Mouse (Mus musculus) large intestine, adult 2 months (tissue): ENCODE measurements at regions not wholly inside any gene's neighbourhood (a gene's known extent, or its start where the extent isn't known, plus 50 kb on each side); places are given as distances from the start of the nearest gene placed in this dataset.

Experiments used
- DNase-seq: peaks from one replicate; pipeline ENCODE4 v3.0.0-alpha.2; 2012; ENCODE audit warnings: low read depth, low spot score
- WGBS: fragments of 180-500 bp; shearing (Covaris S2); methylation state at CpG from one replicate; pipeline ENCODE4 v1.1.7; 2018; 5-methylcytosine and 5-hydroxymethylcytosine counted together

- WGBS = 0% methylated on average over 1 of the region's 1 CpGs
- DNase-seq = no peak
These were observed 318.4 kb upstream of the Slc7a11 start for GRCm38 (mm10) chr3:50761766-50762165.

GRCm38 (mm10) chr3:50758106-50758505 is 314.7 kb upstream of the Slc7a11 start:
- no peak for DNase-seq
- WGBS = 86% methylated on average over 1 of the region's 1 CpGs

DNA sequence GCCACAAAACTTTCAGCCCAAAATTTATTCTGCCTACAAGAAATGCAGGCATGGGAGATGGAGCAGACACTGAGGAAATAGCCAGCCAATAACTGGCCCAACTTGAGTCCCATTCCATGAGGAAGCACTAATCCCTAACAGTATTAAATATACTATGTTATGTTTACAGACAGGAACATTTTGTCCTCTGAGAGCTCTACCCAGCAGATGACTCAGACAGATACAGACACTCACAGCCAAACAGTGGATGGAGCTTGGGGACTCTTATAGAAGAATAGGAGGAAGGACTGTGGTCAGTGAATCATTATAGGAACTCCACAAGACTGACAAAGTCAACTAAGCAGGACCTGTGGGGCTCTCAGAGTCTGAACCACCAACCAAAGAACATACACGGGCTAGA is 293.8 kb upstream of the Slc7a11 start:
- 77% methylated on average over 1 of the region's 1 CpGs for WGBS

DNA sequence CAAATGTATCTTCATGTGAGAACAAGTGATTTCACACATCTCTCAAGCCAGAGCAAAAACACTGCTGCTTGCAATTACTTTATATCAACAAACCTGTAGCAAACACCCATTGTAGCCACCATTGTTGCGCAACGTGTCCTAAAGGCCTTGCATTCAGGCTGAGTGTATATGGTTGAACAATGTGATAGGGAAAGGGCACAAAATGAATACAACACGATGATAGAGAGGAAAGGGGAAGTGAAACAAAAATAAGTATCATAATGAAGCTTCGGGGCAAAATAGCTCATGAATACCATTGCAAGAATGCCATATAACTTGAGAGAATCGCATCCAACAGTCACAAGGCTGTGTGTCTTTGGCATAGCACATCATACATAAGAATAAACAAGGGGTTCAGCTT is 275.6 kb upstream of the Slc7a11 start:
- WGBS = 72% methylated on average over 5 of the region's 5 CpGs
- DNase-seq = no peak

More for the DNA sequence above, 293.8 kb upstream of the Slc7a11 start:
- DNase-seq = no peak

DNA sequence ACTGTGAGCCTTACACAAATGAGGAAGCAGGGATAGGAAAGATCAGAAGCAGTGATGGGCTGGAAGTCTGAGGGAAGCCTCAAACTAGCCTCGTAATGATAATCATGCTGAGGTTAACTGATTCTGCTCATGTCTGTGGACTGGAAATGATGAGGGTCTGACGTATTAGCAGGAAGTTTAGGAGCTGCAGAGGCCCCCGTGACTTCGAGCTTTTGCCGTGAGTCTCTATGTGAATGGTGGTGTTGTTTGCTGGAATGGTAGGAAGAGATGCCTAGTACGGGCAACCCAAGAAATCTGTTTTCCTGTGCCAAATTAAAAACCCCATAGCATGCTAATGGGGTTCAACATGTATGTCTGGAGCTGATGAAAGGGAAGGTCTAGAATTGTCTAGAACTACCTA is 270.0 kb upstream of the Slc7a11 start:
- no peak for DNase-seq
- 95% methylated on average over 6 of the region's 6 CpGs for WGBS

DNA sequence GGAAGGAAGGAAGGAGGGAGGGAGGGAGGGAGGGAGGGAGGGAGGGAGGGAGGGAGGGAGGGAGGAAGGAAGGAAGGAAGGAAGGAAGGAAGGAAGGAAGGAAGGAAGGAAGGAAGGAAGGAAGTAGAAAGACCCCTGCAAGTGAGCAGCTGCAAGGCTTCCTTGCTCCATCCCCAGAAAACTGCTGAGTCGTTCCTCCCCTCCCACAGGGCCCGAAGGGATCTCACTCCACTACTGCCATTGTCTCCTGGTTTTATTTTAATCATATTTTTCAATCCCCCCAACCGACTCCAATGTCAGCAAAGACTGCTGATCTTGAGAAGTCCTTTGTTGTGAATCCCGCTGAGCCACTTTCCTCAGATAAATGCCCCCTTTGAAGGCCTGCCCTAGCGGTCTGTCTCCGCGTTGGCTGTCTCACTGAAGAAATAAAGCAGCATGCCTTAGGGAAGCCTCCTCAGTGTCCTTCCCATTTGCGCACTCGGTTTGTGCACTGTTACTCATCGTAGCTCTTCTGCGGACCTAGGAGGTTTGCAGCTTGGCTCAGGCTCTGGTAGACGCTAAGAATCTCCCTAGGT is 266.1 kb upstream of the Slc7a11 start:
- 63% methylated on average over 12 of the region's 12 CpGs for WGBS

DNA sequence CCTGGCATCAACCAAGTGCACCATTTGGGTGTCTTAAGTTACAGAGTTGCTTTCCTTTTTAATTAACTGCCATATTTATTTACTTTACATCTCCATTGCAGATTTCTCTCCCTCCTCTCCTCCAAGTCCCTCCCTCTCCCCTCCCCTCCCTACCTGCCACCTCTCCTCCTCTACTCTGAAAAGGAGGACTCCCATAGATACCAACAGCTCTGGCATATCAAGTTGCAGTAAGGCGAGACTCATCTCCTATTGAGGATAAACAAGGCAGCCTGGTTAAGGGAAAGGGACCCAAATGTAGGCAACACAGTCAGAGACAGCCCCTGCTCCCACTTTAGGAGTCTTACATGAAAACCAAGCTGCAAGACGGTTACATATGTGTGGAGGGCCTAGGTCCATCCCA is 263.3 kb upstream of the Slc7a11 start:
- WGBS = 65% methylated on average over 2 of the region's 2 CpGs
- no peak for DNase-seq

More for the DNA sequence above, 266.1 kb upstream of the Slc7a11 start:
- DNase-seq = no peak

DNA sequence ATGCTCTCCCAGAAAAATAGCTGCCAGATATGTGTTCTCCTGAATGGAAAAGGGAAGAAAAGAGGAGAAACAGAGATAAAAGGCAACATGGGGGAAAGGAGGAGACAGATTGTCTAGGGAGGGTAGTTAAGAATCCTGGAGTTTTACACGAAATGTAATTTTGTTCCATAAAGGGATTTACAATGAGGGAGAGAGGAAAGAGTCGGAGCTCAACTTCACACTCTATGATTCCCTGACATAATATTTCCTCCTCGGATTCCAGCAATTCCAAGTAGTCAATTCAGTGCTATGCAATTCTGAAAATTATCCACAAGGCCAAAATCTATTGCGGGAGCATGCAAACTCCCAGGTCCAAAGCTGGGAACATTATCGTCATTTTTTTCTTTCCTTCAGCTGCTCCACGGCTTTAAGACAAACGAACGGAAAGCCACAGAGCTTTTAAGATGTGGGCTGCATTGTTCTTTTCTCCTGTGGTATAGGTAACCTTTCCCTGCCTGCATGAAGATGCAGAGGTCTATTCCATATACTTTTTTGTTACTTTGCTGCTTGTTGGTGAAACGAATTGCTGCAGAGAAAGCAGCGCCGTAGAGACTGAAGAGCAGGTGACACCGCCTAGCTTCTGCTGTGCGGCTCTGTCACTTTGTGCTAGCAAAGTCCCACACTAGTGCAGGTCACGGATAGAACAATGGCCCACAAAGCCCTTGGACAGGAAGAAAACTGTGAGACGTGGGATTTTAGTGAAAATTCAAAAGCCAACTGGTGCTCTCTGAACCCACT is 251.7 kb upstream of the Slc7a11 start:
- 73% methylated on average over 15 of the region's 15 CpGs for WGBS
- DNase-seq = no peak

DNA sequence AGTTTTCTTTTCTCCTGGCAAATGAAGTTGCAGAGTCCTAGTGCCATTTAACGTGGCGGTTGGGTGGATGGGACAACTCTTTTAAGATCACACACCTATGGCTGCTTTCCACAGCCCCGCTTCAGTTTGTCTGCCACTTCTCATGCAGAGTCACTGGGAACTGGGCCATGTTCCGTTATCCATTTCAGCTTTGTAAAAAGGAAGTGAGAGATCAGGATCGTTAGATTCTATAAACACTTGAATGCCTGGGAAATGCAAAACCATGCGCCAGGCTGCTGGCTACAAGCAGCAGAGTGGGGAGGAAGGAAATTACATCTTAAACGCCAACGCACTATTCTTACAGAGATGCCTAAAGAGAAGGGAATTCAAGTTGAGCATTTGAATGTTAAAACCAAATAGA is 251.1 kb upstream of the Slc7a11 start:
- no peak for DNase-seq
- 59% methylated on average over 8 of the region's 8 CpGs for WGBS

DNA sequence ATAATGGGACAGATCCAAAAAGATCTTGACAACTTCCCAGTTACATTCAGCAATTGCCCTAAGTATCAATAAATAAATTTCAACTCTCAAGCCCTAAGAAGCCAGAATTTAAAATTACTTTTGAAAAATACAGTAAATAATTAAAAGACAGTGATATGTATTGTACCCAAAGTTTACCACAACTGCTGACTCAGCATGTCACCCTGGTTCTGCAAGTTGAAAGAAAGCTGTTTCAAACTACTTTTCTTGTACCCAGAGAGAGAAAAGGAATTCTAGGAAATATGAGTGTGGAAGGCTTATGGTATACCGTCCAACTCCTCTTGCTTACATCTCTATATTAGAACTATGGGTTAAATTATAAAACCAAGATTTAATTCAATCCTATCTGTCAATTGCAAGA is 248.9 kb upstream of the Slc7a11 start:
- no peak for DNase-seq
- 98% methylated on average over 1 of the region's 1 CpGs for WGBS

GRCm38 (mm10) chr3:50690750-50691149 is 247.3 kb upstream of the Slc7a11 start:
- 85% methylated on average over 5 of the region's 5 CpGs for WGBS
- DNase-seq = no peak

DNA sequence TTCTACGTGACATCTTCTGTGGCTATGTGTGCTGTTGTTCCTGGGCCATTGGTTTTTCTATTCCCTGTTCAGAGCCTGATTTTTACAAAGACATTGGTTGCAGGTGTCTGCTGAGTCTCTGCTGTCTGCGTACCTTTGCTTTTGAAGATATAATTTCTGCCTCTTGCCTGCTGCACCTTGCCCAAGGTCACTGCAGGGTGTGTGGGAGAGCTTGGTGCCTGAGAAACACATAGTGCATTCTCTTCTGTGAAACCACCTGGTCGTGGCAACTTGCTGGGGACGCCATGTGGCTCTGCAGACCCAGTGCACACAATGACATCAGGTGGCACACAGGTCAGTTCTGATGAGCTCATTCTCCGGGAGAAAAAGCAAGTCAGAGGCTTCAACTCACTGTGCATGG is 246.0 kb upstream of the Slc7a11 start:
- WGBS = 62% methylated on average over 5 of the region's 5 CpGs
- DNase-seq = no peak

DNA sequence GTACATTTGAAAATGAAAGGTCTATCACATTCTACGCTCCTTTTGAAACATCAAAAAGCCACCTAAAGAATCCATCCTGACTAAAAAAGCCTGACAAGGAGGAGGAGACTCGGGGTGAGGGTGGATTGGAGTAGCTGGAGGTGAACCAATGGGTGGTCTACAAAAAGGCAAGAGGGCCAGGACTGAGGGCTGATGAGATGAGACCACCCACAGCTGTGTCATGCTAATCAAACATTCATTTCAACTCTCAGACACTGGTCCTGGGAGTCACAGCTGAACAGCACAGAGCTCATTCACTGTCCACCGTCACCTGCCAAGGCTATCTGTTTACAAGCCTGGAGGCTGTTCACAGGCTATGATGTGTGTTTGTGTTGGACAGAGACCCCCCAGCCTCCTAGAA is 244.3 kb upstream of the Slc7a11 start:
- DNase-seq = no peak
- 86% methylated on average over 3 of the region's 3 CpGs for WGBS

DNA sequence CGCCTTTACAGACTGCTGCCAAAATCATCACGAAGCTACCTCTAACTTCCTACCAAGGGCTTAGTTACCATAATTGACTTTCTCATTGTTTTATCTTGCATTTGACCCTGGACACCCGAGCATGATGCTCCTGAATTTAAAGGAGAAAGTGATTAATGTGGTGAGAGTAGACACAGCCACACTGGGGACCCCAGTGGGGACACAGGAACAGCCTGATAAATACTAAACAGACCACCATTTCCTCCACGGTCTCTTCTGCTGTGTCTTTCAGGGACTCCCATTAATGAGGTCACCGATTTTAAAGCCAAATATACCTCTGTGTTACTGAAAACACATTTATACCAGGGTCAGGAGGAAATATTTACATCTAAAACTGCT is 235.2 kb upstream of the Slc7a11 start:
- WGBS = 68% methylated on average over 5 of the region's 5 CpGs
- no peak for DNase-seq

DNA sequence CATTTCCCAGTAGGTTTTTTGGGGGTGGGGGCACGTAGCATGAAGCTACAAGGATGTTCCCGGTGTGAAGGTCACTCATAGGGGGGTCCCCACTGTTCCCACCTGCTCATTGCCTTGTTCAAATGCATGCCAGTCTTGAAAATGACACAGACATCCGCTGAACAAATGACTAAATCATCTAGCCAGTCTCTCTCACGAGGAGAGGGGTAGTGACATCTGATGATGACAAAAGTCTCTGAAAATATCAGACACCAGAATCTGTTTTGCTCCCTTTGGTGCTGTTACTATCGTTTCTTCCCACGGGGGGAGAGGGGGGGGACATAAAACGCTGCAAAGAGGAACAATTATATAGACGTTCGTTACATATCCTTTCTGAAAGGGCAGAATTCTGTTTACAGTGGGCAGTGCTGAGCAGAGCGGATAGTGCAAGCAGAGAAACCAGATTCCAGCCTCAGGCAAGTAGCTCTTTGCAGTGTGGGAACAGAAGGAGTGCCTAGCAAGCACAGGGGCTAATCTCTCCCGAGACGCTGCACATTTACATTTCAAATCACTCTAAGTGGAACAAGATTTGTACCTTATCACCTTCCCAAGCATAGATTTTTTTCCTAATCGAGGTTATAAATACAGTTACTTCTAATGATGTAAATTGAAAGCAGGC is 234.7 kb upstream of the Slc7a11 start:
- DNase-seq = no peak
- 55% methylated on average over 13 of the region's 13 CpGs for WGBS

GRCm38 (mm10) chr3:50675769-50676168 is 232.4 kb upstream of the Slc7a11 start:
- DNase-seq = no peak
- 48% methylated on average over 1 of the region's 1 CpGs for WGBS

- 62% methylated on average over 4 of the region's 4 CpGs for WGBS
- peak; percentile 38 for DNase-seq
These were observed 231.6 kb upstream of the Slc7a11 start for GRCm38 (mm10) chr3:50674860-50675566.

GRCm38 (mm10) chr3:50665316-50665715 is 221.9 kb upstream of the Slc7a11 start:
- 63% methylated on average over 6 of the region's 6 CpGs for WGBS
- no peak for DNase-seq

DNA sequence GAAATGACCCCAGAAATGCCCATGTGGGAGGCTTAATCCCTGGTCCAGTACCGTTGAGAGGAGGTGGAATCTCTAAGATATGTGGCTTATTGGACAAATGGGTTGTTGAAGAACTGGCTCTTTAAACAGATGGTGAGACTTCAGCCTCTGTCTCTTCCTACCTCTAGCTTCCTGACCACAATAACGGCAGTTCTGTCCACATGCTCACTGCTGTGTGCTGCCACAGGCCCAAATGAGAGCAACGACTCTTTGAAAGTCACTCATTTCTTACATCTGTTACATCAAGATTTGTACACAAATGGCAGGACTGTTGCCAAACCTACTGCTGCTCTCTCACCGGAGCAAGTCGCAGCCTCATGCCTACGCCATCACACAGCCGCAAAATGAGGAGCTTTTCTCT is 217.6 kb upstream of the Slc7a11 start:
- no peak for DNase-seq
- 72% methylated on average over 7 of the region's 7 CpGs for WGBS

GRCm38 (mm10) chr3:50660566-50660965 is 217.2 kb upstream of the Slc7a11 start:
- no peak for DNase-seq
- 89% methylated on average over 3 of the region's 3 CpGs for WGBS
